Mouse (Mus musculus): ENCODE results near the gene Adck1. TPM values are rescaled to one million over a fixed set of nuclear protein-coding genes. Genes with fewer than 3 reads are reported as not detected.
"Not testable (repeated sequence)": the region's sequence is repeated elsewhere in the genome, so short reads cannot be mapped to it uniquely, and the experiment has no call there.

Adck1 gene
- polyA plus RNA-seq, 1 experiment = 10.7 TPM

DNA sequence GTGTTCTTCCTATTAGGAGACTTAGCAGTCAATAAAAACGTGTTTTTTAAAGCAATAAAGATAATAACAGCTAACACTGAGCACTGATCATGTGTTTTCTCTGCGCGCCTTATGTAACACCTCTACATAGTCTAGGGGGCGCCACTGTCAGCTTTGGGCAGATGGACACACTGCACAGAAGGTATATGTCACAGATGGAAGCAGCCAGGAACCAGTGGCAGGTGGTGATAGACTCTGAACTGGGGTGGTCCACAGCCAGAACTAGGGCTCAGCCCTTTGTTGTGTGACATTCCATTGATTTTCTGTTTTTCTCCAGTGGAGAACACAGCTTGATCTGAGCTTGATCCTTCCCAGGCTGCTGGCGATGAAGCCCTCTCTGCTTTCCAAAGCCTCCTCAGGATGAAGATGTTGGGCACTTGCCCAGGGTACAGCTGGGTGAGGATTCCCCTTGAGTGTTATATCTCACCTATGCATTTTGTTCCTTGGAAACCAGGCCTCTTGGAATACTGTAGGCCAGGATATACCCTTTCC, 107.6 kb downstream of the Adck1 start:
- TF ChIP-seq CTCF (IDR thresholded peaks at IDR 0.05; ENCODE audit: borderline replicate concordance, insufficient read depth, low read length) (no peak), POLR2A (IDR thresholded peaks at IDR 0.05; ENCODE audit: low read depth, low read length) (no peak)
- H3K27ac ChIP-seq (ENCODE audit: insufficient read depth, low read length) = 0 out of 2 replicates have a peak overlapping the region, but pooled peaks have one; percentile 41
- no peak overlapping the region for H3K4me3 ChIP-seq (ENCODE audit: insufficient read depth, low read length)
- peaks cover 6% of the 10 kb centered on the region for H3K4me1 ChIP-seq (ENCODE audit: control insufficient read depth, insufficient read depth, low read length)

DNA sequence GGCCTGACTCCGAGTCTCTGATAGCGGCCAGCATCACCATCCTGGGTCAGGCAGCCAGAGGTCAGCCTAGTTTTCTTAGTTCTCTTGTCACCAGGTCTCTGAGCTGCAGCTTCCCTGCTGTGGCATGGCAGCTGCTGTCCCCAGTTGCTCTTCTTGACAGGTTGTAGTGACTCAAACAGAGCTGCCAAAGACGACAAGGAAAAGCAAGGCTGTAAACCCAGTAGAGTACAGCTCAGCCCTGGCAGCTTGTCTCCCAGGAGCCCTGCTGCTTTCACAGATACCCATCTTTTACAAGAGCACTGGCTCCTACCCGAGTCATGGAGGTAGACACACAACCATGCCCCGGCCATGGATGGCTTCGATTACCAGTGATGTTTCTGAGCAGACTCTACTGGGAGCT, 108.3 kb downstream of the Adck1 start:
- no peak for TF ChIP-seq CTCF (IDR thresholded peaks at IDR 0.05; ENCODE audit: borderline replicate concordance, insufficient read depth, low read length)
- no peak for TF ChIP-seq POLR2A (IDR thresholded peaks at IDR 0.05; ENCODE audit: low read depth, low read length)
- Histone ChIP-seq H3K27ac (ENCODE audit: insufficient read depth, low read length) (no peak overlapping the region), H3K4me3 (ENCODE audit: insufficient read depth, low read length) (no peak overlapping the region), H3K4me1 (ENCODE audit: control insufficient read depth, insufficient read depth, low read length) (peaks cover 6% of the 10 kb centered on the region)

DNA sequence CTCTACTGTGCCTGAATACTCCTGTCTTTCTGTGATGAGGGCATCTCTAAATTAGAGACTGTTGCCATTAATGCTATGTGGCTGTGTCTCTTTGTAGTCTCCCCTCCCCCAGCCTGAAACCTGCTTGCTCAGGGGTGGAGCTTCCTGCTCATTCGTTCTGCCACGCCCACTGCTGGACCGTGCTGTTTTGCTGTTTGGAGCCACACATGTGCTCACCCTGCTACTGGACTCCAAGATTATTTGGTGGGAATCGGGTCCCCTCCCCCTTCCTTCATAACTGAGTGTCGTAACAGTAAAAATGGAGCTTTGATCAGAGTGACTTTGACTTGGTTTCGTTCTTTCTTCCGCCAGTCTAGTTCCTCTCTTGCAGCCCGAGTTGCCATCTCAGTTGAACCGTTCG, 111.5 kb downstream of the Adck1 start:
- H3K4me1 ChIP-seq (ENCODE audit: control insufficient read depth, insufficient read depth, low read length); H3K4me3 ChIP-seq (ENCODE audit: insufficient read depth, low read length); H3K27ac ChIP-seq (ENCODE audit: insufficient read depth, low read length): not testable (repeated sequence)

DNA sequence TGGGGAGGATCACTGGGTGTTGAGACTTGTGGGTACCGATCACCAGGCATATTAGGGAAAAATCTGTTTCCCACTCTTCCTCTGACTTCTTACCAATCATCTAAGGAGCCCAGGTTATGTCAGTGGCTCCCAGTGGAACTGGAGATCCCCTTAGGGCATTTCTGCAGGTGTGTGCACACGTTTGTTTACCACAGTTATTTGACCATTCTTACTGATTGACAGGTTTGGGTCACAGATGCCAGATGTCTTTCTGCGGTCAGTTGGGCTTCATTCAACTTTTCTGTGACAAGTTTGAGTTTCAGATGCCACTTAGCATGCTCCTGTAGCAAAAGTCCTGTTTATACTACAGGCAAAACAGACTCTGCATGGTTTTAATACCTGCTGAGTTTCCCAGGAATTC, 112.5 kb downstream of the Adck1 start:
- no peak for TF ChIP-seq CTCF (IDR thresholded peaks at IDR 0.05; ENCODE audit: borderline replicate concordance, insufficient read depth, low read length)
- no peak for TF ChIP-seq POLR2A (IDR thresholded peaks at IDR 0.05; ENCODE audit: low read depth, low read length)
- H3K4me1 ChIP-seq (ENCODE audit: control insufficient read depth, insufficient read depth, low read length) = no peaks in the 10 kb centered on the region

DNA sequence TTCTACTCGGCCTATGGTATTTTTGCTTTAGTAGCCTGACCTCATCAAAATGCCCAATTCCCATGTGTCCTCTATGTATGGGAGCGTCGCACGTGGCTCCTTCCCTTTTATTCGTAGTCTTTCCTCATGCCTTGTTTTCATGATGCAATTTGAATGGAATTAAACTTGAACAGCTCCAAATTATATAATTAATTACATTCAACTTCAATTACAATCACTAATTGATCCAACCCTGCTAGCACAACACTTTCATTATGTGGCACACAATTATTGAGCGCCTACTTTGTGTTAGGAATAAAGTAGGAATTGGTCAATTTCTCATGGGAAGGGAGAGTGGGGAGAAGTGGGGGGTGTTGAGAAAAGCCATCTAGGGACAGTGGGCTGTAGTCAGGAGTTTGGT, 113.4 kb downstream of the Adck1 start:
- H3K4me3 ChIP-seq (ENCODE audit: insufficient read depth, low read length) = no peak overlapping the region
- no peaks in the 10 kb centered on the region for H3K4me1 ChIP-seq (ENCODE audit: control insufficient read depth, insufficient read depth, low read length)
- H3K27ac ChIP-seq (ENCODE audit: insufficient read depth, low read length) = no peak overlapping the region
- TF ChIP-seq CTCF (IDR thresholded peaks at IDR 0.05; ENCODE audit: borderline replicate concordance, insufficient read depth, low read length) (no peak), POLR2A (IDR thresholded peaks at IDR 0.05; ENCODE audit: low read depth, low read length) (no peak)

More for the DNA sequence above, 112.5 kb downstream of the Adck1 start:
- H3K4me3 ChIP-seq (ENCODE audit: insufficient read depth, low read length) = no peak overlapping the region
- H3K27ac ChIP-seq (ENCODE audit: insufficient read depth, low read length) = no peak overlapping the region

DNA sequence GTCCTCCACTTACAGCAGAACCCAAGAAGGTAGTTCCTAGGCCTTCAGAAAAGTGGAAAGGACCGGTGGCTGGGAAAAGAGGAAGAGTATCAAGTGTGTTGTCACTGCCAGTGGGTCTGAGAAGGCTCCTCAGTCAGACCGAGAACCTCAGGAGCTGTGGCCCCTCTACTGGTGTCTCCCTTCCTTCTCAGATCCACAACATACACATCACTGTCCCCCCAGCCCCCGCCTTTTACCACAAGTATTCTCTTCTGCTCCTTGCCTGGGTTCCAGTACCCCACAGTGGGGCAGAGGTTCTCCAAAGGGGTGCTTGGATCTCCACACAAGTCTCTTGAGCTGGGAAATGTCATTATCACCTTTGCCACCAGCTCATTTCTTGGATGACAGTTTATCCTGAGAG, 115.5 kb downstream of the Adck1 start:
- TF ChIP-seq POLR2A (IDR thresholded peaks at IDR 0.05; ENCODE audit: low read depth, low read length) (no peak), CTCF (IDR thresholded peaks at IDR 0.05; ENCODE audit: borderline replicate concordance, insufficient read depth, low read length) (no peak)

DNA sequence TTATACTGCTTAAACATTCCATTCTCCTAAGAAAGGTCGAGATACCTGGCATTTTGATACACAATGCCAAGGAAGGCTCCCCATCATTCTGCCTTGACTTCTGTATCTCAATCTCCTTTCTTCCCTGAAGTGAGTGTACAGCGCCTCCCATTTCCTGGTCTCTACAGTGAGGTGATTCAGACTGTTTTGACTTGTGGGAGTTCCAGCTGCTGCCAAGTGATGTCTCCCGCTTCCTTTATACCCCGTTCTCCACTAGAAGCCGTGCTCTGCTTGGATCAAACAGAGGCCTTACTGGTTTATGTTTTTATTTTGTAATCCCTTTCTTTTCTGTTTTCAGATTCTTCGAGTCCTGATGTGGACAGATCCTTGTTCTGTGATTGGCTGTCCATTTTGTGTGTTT, 116.3 kb downstream of the Adck1 start:
- Histone ChIP-seq H3K4me1 (ENCODE audit: control insufficient read depth, insufficient read depth, low read length) (no peaks in the 10 kb centered on the region), H3K4me3 (ENCODE audit: insufficient read depth, low read length) (no peak overlapping the region), H3K27ac (ENCODE audit: insufficient read depth, low read length) (no peak overlapping the region)
- TF ChIP-seq POLR2A (IDR thresholded peaks at IDR 0.05; ENCODE audit: low read depth, low read length) (no peak), CTCF (IDR thresholded peaks at IDR 0.05; ENCODE audit: borderline replicate concordance, insufficient read depth, low read length) (no peak)

More for the DNA sequence above, 115.5 kb downstream of the Adck1 start:
- H3K4me1 ChIP-seq (ENCODE audit: control insufficient read depth, insufficient read depth, low read length) = no peaks in the 10 kb centered on the region
- H3K27ac ChIP-seq (ENCODE audit: insufficient read depth, low read length) = no peak overlapping the region
- no peak overlapping the region for H3K4me3 ChIP-seq (ENCODE audit: insufficient read depth, low read length)

DNA sequence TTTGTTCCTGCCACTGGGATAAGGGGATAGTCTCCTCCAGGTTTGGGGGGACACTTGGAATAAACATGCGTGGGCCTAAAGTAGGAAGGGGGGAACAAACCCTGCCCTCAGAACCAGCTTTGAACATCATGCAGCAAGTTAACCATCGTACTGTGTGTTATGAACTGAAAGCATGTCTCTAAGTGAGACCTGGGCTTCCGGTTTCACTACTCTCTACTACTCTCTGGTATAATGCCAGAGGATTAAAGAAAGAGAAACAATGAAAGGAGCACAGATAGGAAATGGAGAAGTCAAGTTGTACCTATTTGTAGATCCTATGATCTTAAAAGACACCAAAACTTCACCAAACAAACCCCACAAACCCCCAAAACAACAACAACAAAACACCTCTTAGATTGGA, 121.3 kb downstream of the Adck1 start:
- no peak for TF ChIP-seq POLR2A (IDR thresholded peaks at IDR 0.05; ENCODE audit: low read depth, low read length)
- TF ChIP-seq CTCF (IDR thresholded peaks at IDR 0.05; ENCODE audit: borderline replicate concordance, insufficient read depth, low read length) = no peak
- Histone ChIP-seq H3K4me3 (ENCODE audit: insufficient read depth, low read length) (no peak overlapping the region), H3K27ac (ENCODE audit: insufficient read depth, low read length) (no peak overlapping the region), H3K4me1 (ENCODE audit: control insufficient read depth, insufficient read depth, low read length) (no peaks in the 10 kb centered on the region)

DNA sequence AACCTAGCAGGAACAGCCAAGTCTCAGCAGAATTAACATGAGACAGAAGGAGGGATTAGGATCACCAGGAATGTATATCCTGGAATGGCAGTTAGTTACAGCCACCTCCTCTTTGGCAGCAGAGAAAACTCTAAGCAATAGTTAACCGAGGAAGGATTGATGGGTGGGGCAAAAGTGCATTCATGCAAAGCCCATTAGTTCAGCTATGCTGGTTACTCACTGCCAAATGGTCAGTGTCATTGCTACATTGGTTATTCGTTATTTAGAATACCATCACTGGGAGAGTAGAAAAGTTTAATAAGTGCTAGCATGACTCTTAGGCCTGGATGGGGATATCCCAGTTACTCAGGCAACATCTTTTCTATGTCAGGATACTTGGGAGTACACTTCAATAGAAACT, 130.5 kb downstream of the Adck1 start:
- Histone ChIP-seq H3K27ac (ENCODE audit: insufficient read depth, low read length) (no peak overlapping the region), H3K4me3 (ENCODE audit: insufficient read depth, low read length) (no peak overlapping the region), H3K4me1 (ENCODE audit: control insufficient read depth, insufficient read depth, low read length) (no peaks in the 10 kb centered on the region)
- TF ChIP-seq CTCF (IDR thresholded peaks at IDR 0.05; ENCODE audit: borderline replicate concordance, insufficient read depth, low read length) (no peak), POLR2A (IDR thresholded peaks at IDR 0.05; ENCODE audit: low read depth, low read length) (no peak)

Other genes starting within 250 kb of the Adck1 start
- not detected in 2 replicates for gene Gm10436, start 178.4 kb upstream of the Adck1 start, polyA plus RNA-seq (2011; ENCODE audit: insufficient read length, low read depth, missing spikeins)
- gene Gm8332, start 110.5 kb upstream of the Adck1 start, polyA plus RNA-seq (2011; ENCODE audit: insufficient read length, low read depth, missing spikeins) = not detected in 2 replicates
- not detected in 2 replicates for gene Gm5662, start 86.1 kb upstream of the Adck1 start, polyA plus RNA-seq (2011; ENCODE audit: insufficient read length, low read depth, missing spikeins)
- gene Gm5039, start 36.5 kb upstream of the Adck1 start, polyA plus RNA-seq (2011; ENCODE audit: insufficient read length, low read depth, missing spikeins) = not detected in 2 replicates

All from embryonic fibroblast, embryonic 13.5 days (primary cell).